Mouse (Mus musculus): ENCODE measurements around the gene Lhfp. TPM values are rescaled to one million over a fixed set of nuclear protein-coding genes. Genes with fewer than 3 reads are reported as not detected.
"Not testable (repeated sequence)": the region's sequence is repeated elsewhere in the genome, so short reads cannot be mapped to it uniquely, and the experiment has no call there.

Gene Lhfp
- total RNA-seq, 2 experiments from 2014 or later, result 20.5 to 28.1 TPM

- DNase-seq (ENCODE audit: low spot score in 2 of 2), result no peak
Observed at GRCm38 (mm10) chr3:53087156-53087805, 46.0 kb downstream of the Lhfp start.

GRCm38 (mm10) chr3:53089921-53090320, 48.6 kb downstream of the Lhfp start:
- DNase-seq (ENCODE audit: low spot score in 2 of 2), result no peak

GRCm38 (mm10) chr3:53100210-53100609, 58.9 kb downstream of the Lhfp start:
- DNase-seq (ENCODE audit: low spot score in 2 of 2), result no peak

- DNase-seq (ENCODE audit: low spot score in 2 of 2), result no peak
Observed at GRCm38 (mm10) chr3:53100803-53101202, 59.5 kb downstream of the Lhfp start.

GRCm38 (mm10) chr3:53101711-53102110, 60.4 kb downstream of the Lhfp start:
- DNase-seq (ENCODE audit: low spot score in 2 of 2), result no peak

- DNase-seq (ENCODE audit: low spot score in 2 of 2), result no peak
Observed at GRCm38 (mm10) chr3:53102131-53102756, 60.9 kb downstream of the Lhfp start.

- no peak for DNase-seq (ENCODE audit: low spot score in 2 of 2)
Observed at GRCm38 (mm10) chr3:53102757-53103153, 61.4 kb downstream of the Lhfp start.

GRCm38 (mm10) chr3:53108594-53109373, 67.5 kb downstream of the Lhfp start:
- DNase-seq (ENCODE audit: low spot score in 2 of 2), result no peak

- no peak for DNase-seq (ENCODE audit: low spot score in 2 of 2)
Observed at GRCm38 (mm10) chr3:53109879-53110278, 68.6 kb downstream of the Lhfp start.

GRCm38 (mm10) chr3:53112048-53112447, 70.7 kb downstream of the Lhfp start:
- no peak for DNase-seq (ENCODE audit: low spot score in 2 of 2)

- not testable (repeated sequence) for DNase-seq (ENCODE audit: low spot score in 2 of 2)
Observed at GRCm38 (mm10) chr3:53118755-53119154, 77.4 kb downstream of the Lhfp start.

GRCm38 (mm10) chr3:53119978-53120377, 78.7 kb downstream of the Lhfp start:
- DNase-seq (ENCODE audit: low spot score in 2 of 2), result no peak

GRCm38 (mm10) chr3:53125495-53125894, 84.2 kb downstream of the Lhfp start:
- no peak for DNase-seq (ENCODE audit: low spot score in 2 of 2)

GRCm38 (mm10) chr3:53138785-53139184, 97.5 kb downstream of the Lhfp start:
- no peak for DNase-seq (ENCODE audit: low spot score in 2 of 2)

GRCm38 (mm10) chr3:53139205-53139604, 97.9 kb downstream of the Lhfp start:
- DNase-seq (ENCODE audit: low spot score in 2 of 2), result no peak

GRCm38 (mm10) chr3:53139642-53140041, 98.3 kb downstream of the Lhfp start:
- no peak for DNase-seq (ENCODE audit: low spot score in 2 of 2)

- DNase-seq (ENCODE audit: low spot score in 2 of 2), result no peak
Observed at GRCm38 (mm10) chr3:53142528-53142927, 101.2 kb downstream of the Lhfp start.

GRCm38 (mm10) chr3:53145526-53145925, 104.2 kb downstream of the Lhfp start:
- DNase-seq (ENCODE audit: low spot score in 2 of 2), result no peak

GRCm38 (mm10) chr3:53145946-53146345, 104.6 kb downstream of the Lhfp start:
- DNase-seq (ENCODE audit: low spot score in 2 of 2), result no peak

- DNase-seq (ENCODE audit: low spot score in 2 of 2), result no peak
Observed at GRCm38 (mm10) chr3:53147001-53147400, 105.7 kb downstream of the Lhfp start.

GRCm38 (mm10) chr3:53148751-53149150, 107.4 kb downstream of the Lhfp start:
- no peak for DNase-seq (ENCODE audit: low spot score in 2 of 2)

- peak in 1 of 2 experiments; percentile 39 for DNase-seq (ENCODE audit: low spot score in 2 of 2)
Observed at GRCm38 (mm10) chr3:53149625-53150320, 108.4 kb downstream of the Lhfp start.
